Mouse (Mus musculus) liver, adult 2 months (tissue): Measurements from ENCODE around the gene Rpl34.

Experiments
- CTCF ChIP-seq: fragments of 200-500 bp; IDR thresholded peaks from 2 replicates; pipeline ENCODE4 v1.5.1; 2011; ENCODE audit warnings: low read depth, low read length, control low read depth
- POLR2A ChIP-seq: fragments of 200-500 bp; IDR thresholded peaks from 2 replicates; pipeline ENCODE4 v1.6.1; 2011; ENCODE audit warnings: low read length, control low read depth; ENCODE audit not compliant: insufficient read depth; ENCODE audit errors: extremely low read depth

DNA sequence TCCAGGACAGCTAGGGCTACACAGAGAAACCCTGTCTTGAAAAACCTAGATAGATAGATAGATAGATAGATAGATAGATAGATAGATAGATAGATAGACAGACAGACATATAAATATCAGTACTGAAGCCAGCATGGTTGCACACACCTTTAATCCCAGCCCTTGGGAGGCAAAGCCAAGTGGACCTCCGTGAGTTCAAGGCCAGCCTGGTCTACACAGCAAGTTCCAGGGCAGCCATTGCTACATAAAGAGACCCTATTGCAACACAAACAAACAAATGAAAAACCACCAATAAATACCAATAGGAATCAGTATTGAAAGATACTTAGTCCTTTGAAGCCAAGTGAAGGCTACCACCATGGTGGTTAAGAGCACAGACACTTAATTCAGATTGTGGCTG is 43.1 kb downstream of the Rpl34 start:
- TF ChIP-seq POLR2A: no peak
- no peak for TF ChIP-seq CTCF
